Mouse (Mus musculus) limb, embryonic 15.5 days (tissue): ENCODE measurements at regions not wholly inside any gene's neighbourhood (a gene's known extent, or its start where the extent isn't known, plus 50 kb on each side); places are given as distances from the start of the nearest gene placed in this dataset.

Source experiments
- ATAC-seq: fragments of 200-750 bp; cut with Nextera tagmentation; 2 replicates; pipeline ENCODE4 v1.8.0; 2017; ENCODE audit warnings: low read depth, moderate TSS enrichment; ENCODE audit not compliant: insufficient number of reproducible peaks, low FRiP score, low TSS enrichment
- H3K27ac ChIP-seq: fragments of 300-500 bp; sonication (generic); 2 replicates; pipeline ENCODE4 v1.5.1; 2015; ENCODE audit warnings: moderate library complexity, mild to moderate bottlenecking, inconsistent platforms
- H3K27me3 ChIP-seq: fragments of 300-500 bp; sonication (generic); 2 replicates; pipeline ENCODE4 v1.6.1; 2015; ENCODE audit warnings: inconsistent platforms
- H3K36me3 ChIP-seq: fragments of 300-500 bp; sonication (generic); 2 replicates; pipeline ENCODE4 v1.6.1; 2015; ENCODE audit warnings: inconsistent platforms
- H3K4me1 ChIP-seq: fragments of 300-500 bp; sonication (generic); 2 replicates; pipeline ENCODE4 v1.6.1; 2015; ENCODE audit warnings: inconsistent platforms
- H3K4me2 ChIP-seq: fragments of 300-500 bp; sonication (generic); 2 replicates; pipeline ENCODE4 v1.6.1; 2015; ENCODE audit warnings: mild to moderate bottlenecking, inconsistent platforms
- H3K4me3 ChIP-seq: fragments of 300-500 bp; sonication (generic); 2 replicates; pipeline ENCODE4 v1.5.1; 2015; ENCODE audit warnings: mild to moderate bottlenecking, inconsistent platforms
- H3K9ac ChIP-seq: fragments of 300-500 bp; sonication (generic); 2 replicates; pipeline ENCODE4 v1.6.1; 2015; ENCODE audit warnings: inconsistent platforms
- H3K9me3 ChIP-seq: fragments of 300-500 bp; sonication (generic); 2 replicates; pipeline ENCODE4 v1.6.1; 2016; ENCODE audit warnings: inconsistent platforms
- WGBS: fragments of 180-500 bp; shearing (Covaris S2); methylation state at CpG from one replicate; pipeline ENCODE4 v1.1.7; 2015; 5-methylcytosine and 5-hydroxymethylcytosine counted together

GRCm38 (mm10) chr1:51594666-51595065, 116.4 kb upstream of the Nabp1 start:
- 72% methylated on average over 4 of the region's 4 CpGs for WGBS
- Histone ChIP-seq H3K4me3 (no peak overlapping the region), H3K27me3 (peaks cover 2% of the 10 kb centered on the region; the same call in 1 of the 2 replicates), H3K4me1 (peaks cover 4% of the 10 kb centered on the region; the same call in 1 of the 2 replicates), H3K9ac (no peak overlapping the region), H3K27ac (no peak overlapping the region), H3K4me2 (no peak overlapping the region), H3K36me3 (no peaks in the 10 kb centered on the region), H3K9me3 (no peaks in the 10 kb centered on the region)
- ATAC-seq: no peak

- Histone ChIP-seq H3K36me3 (no peaks in the 10 kb centered on the region), H3K4me1 (peaks cover 4% of the 10 kb centered on the region; the same call in 1 of the 2 replicates), H3K4me2 (no peak overlapping the region), H3K9ac (no peak overlapping the region), H3K4me3 (no peak overlapping the region), H3K27me3 (peaks cover 2% of the 10 kb centered on the region; the same call in 1 of the 2 replicates), H3K27ac (no peak overlapping the region; the same call in 1 of the 2 replicates), H3K9me3 (no peaks in the 10 kb centered on the region)
- WGBS: 28% methylated on average over 10 of the region's 10 CpGs
- no peak for ATAC-seq
Observed at GRCm38 (mm10) chr1:51593621-51594441, 115.6 kb upstream of the Nabp1 start.

GRCm38 (mm10) chr1:51591886-51592285, 113.7 kb upstream of the Nabp1 start:
- no peaks in the 10 kb centered on the region for H3K36me3 ChIP-seq
- 24% methylated on average over 4 of the region's 4 CpGs for WGBS
- peaks cover 4% of the 10 kb centered on the region; the same call in 1 of the 2 replicates for H3K4me1 ChIP-seq
- H3K27me3 ChIP-seq: no peaks in the 10 kb centered on the region; the same call in 1 of the 2 replicates
- no peak for ATAC-seq
- H3K4me3 ChIP-seq: no peak overlapping the region
- H3K27ac ChIP-seq: no peak overlapping the region
- H3K9me3 ChIP-seq: no peaks in the 10 kb centered on the region
- H3K4me2 ChIP-seq: no peak overlapping the region
- H3K9ac ChIP-seq: no peak overlapping the region

GRCm38 (mm10) chr1:51590606-51591400, 112.6 kb upstream of the Nabp1 start:
- Histone ChIP-seq H3K4me3 (no peak overlapping the region), H3K27me3 (no peaks in the 10 kb centered on the region), H3K27ac (no peak overlapping the region), H3K4me2 (no peak overlapping the region), H3K9ac (no peak overlapping the region), H3K4me1 (peaks cover 4% of the 10 kb centered on the region; the same call in 1 of the 2 replicates), H3K9me3 (no peaks in the 10 kb centered on the region), H3K36me3 (no peaks in the 10 kb centered on the region)
- WGBS: 64% methylated on average over 9 of the region's 9 CpGs
- no peak for ATAC-seq

GRCm38 (mm10) chr1:51584925-51585424, 106.8 kb upstream of the Nabp1 start:
- Histone ChIP-seq H3K4me3 (no peak overlapping the region), H3K27ac (no peak overlapping the region), H3K9ac (no peak overlapping the region), H3K4me1 (no peaks in the 10 kb centered on the region), H3K4me2 (no peak overlapping the region), H3K36me3 (no peaks in the 10 kb centered on the region), H3K9me3 (no peaks in the 10 kb centered on the region), H3K27me3 (no peaks in the 10 kb centered on the region)
- 17% methylated on average over 3 of the region's 3 CpGs for WGBS
- no peak for ATAC-seq

- ATAC-seq: no peak
- Histone ChIP-seq H3K9ac (no peak overlapping the region), H3K4me3 (no peak overlapping the region), H3K27ac (no peak overlapping the region), H3K4me2 (no peak overlapping the region), H3K4me1 (no peaks in the 10 kb centered on the region), H3K36me3 (no peaks in the 10 kb centered on the region), H3K27me3 (no peaks in the 10 kb centered on the region), H3K9me3 (no peaks in the 10 kb centered on the region)
- WGBS: 89% methylated on average over 4 of the region's 4 CpGs
Observed at GRCm38 (mm10) chr1:51583871-51584270, 105.6 kb upstream of the Nabp1 start.

GRCm38 (mm10) chr1:51580074-51580473, 101.8 kb upstream of the Nabp1 start:
- Histone ChIP-seq H3K27me3 (no peaks in the 10 kb centered on the region), H3K9me3 (no peaks in the 10 kb centered on the region)

GRCm38 (mm10) chr1:51577701-51578100, 99.5 kb upstream of the Nabp1 start:
- H3K9ac ChIP-seq: no peak overlapping the region
- 94% methylated on average over 2 of the region's 2 CpGs for WGBS
- ATAC-seq: no peak
- no peak overlapping the region for H3K27ac ChIP-seq
- no peak overlapping the region for H3K4me3 ChIP-seq
- no peaks in the 10 kb centered on the region for H3K27me3 ChIP-seq
- no peak overlapping the region for H3K4me2 ChIP-seq
- H3K36me3 ChIP-seq: no peaks in the 10 kb centered on the region
- H3K4me1 ChIP-seq: no peaks in the 10 kb centered on the region
- no peaks in the 10 kb centered on the region for H3K9me3 ChIP-seq

More at GRCm38 (mm10) chr1:51580074-51580473, 101.8 kb upstream of the Nabp1 start:
- 25% methylated on average over 7 of the region's 7 CpGs for WGBS
- H3K4me1 ChIP-seq: no peaks in the 10 kb centered on the region
- no peak overlapping the region for H3K4me2 ChIP-seq
- no peak overlapping the region for H3K27ac ChIP-seq
- H3K9ac ChIP-seq: no peak overlapping the region
- H3K36me3 ChIP-seq: no peaks in the 10 kb centered on the region
- H3K4me3 ChIP-seq: no peak overlapping the region
- ATAC-seq: no peak

- H3K4me2 ChIP-seq: no peak overlapping the region
- 68% methylated on average over 8 of the region's 8 CpGs for WGBS
- no peak overlapping the region for H3K4me3 ChIP-seq
- H3K36me3 ChIP-seq: no peaks in the 10 kb centered on the region
- H3K27me3 ChIP-seq: no peaks in the 10 kb centered on the region
- H3K9me3 ChIP-seq: no peaks in the 10 kb centered on the region
- no peak for ATAC-seq
- no peak overlapping the region for H3K27ac ChIP-seq
- H3K4me1 ChIP-seq: no peaks in the 10 kb centered on the region
- no peak overlapping the region for H3K9ac ChIP-seq
Observed at GRCm38 (mm10) chr1:51572314-51573078, 94.3 kb upstream of the Nabp1 start.

GRCm38 (mm10) chr1:51569625-51570024, 91.4 kb upstream of the Nabp1 start:
- H3K36me3 ChIP-seq: no peaks in the 10 kb centered on the region
- no peak overlapping the region for H3K9ac ChIP-seq
- WGBS: 87% methylated on average over 4 of the region's 4 CpGs
- no peak for ATAC-seq
- no peak overlapping the region for H3K27ac ChIP-seq
- no peaks in the 10 kb centered on the region for H3K9me3 ChIP-seq
- H3K4me3 ChIP-seq: no peak overlapping the region
- no peak overlapping the region for H3K4me2 ChIP-seq
- no peaks in the 10 kb centered on the region for H3K27me3 ChIP-seq
- no peaks in the 10 kb centered on the region for H3K4me1 ChIP-seq

GRCm38 (mm10) chr1:51566170-51566649, 88.0 kb upstream of the Nabp1 start:
- Histone ChIP-seq H3K4me2 (no peak overlapping the region), H3K27ac (no peak overlapping the region), H3K27me3 (no peaks in the 10 kb centered on the region), H3K9ac (no peak overlapping the region), H3K36me3 (no peaks in the 10 kb centered on the region), H3K4me1 (no peaks in the 10 kb centered on the region), H3K9me3 (no peaks in the 10 kb centered on the region), H3K4me3 (no peak overlapping the region)
- WGBS: 46% methylated on average over 7 of the region's 7 CpGs
- ATAC-seq: no peak
